Mouse (Mus musculus) midbrain, embryonic 11.5 days (tissue): ENCODE measurements at regions not wholly inside any gene's neighbourhood (a gene's known extent, or its start where the extent isn't known, plus 50 kb on each side); places are given as distances from the start of the nearest gene placed in this dataset.

Source experiments
- ATAC-seq: fragments of 200-750 bp; cut with Nextera tagmentation; 2 replicates; pipeline ENCODE4 v1.8.0; 2017; ENCODE audit warnings: moderate TSS enrichment, moderate library complexity; ENCODE audit not compliant: low FRiP score
- DNase-seq: peaks from one replicate; pipeline ENCODE4 v3.0.0; 2015; ENCODE audit warnings: low spot score; ENCODE audit errors: missing footprints
- H3K27ac ChIP-seq: fragments of 300-500 bp; sonication (generic); 2 replicates; pipeline ENCODE4 v1.5.1; 2014; ENCODE audit warnings: low read depth, low read length
- H3K27me3 ChIP-seq: fragments of 300-500 bp; sonication (generic); 2 replicates; pipeline ENCODE4 v1.6.1; 2014; ENCODE audit warnings: mild to moderate bottlenecking, low read length, moderate library complexity, mixed read lengths; ENCODE audit not compliant: control insufficient read depth, insufficient read depth
- H3K36me3 ChIP-seq: fragments of 300-500 bp; sonication (generic); 2 replicates; pipeline ENCODE4 v1.6.1; 2014; ENCODE audit warnings: mild to moderate bottlenecking, low read length, moderate library complexity, mixed read lengths; ENCODE audit not compliant: control insufficient read depth, insufficient read depth
- H3K4me1 ChIP-seq: fragments of 300-500 bp; sonication (generic); 2 replicates; pipeline ENCODE4 v1.6.1; 2014; ENCODE audit warnings: low read length; ENCODE audit not compliant: control insufficient read depth, insufficient read depth
- H3K4me2 ChIP-seq: fragments of 300-500 bp; sonication (generic); 2 replicates; pipeline ENCODE4 v1.6.1; 2014; ENCODE audit warnings: mild to moderate bottlenecking, moderate library complexity
- H3K4me3 ChIP-seq: fragments of 300-500 bp; sonication (generic); 2 replicates; pipeline ENCODE4 v1.5.1; 2014; ENCODE audit warnings: low read depth, low read length
- H3K9ac ChIP-seq: fragments of 300-500 bp; sonication (generic); 2 replicates; pipeline ENCODE4 v1.6.1; 2014; ENCODE audit warnings: low read length
- H3K9me3 ChIP-seq: fragments of 300-500 bp; sonication (generic); 2 replicates; pipeline ENCODE4 v1.6.1; 2016; ENCODE audit warnings: low read length; ENCODE audit not compliant: control insufficient read depth
- WGBS: fragments of 180-500 bp; shearing (Covaris S2); extraction: QIAGEN DNeasy Blood & Tissue Kit; methylation state at CpG from one replicate; pipeline ENCODE4 v1.1.7; 2014; 5-methylcytosine and 5-hydroxymethylcytosine counted together

GRCm38 (mm10) chr15:42944610-42945009 lies 2810.4 kb downstream of the 9330182O14Rik start:
- no peak for DNase-seq
- Histone ChIP-seq H3K4me1 (no peaks in the 10 kb centered on the region), H3K27ac (no peak overlapping the region), H3K4me2 (no peak overlapping the region), H3K36me3 (no peaks in the 10 kb centered on the region), H3K9me3 (no peaks in the 10 kb centered on the region), H3K4me3 (no peak overlapping the region), H3K27me3 (no peaks in the 10 kb centered on the region), H3K9ac (no peak overlapping the region)
- no peak for ATAC-seq
- WGBS, result 76% methylated on average over 1 of the region's 1 CpGs

GRCm38 (mm10) chr15:42955167-42955566 lies 2821.0 kb downstream of the 9330182O14Rik start:
- H3K27me3 ChIP-seq, result no peaks in the 10 kb centered on the region
- no peak overlapping the region for H3K4me2 ChIP-seq
- WGBS, result 82% methylated on average over 4 of the region's 4 CpGs
- no peak for ATAC-seq
- H3K4me3 ChIP-seq, result no peak overlapping the region
- no peaks in the 10 kb centered on the region for H3K4me1 ChIP-seq
- H3K9me3 ChIP-seq, result no peaks in the 10 kb centered on the region
- H3K36me3 ChIP-seq, result no peaks in the 10 kb centered on the region
- no peak overlapping the region for H3K9ac ChIP-seq
- H3K27ac ChIP-seq, result no peak overlapping the region
- DNase-seq, result no peak

DNA sequence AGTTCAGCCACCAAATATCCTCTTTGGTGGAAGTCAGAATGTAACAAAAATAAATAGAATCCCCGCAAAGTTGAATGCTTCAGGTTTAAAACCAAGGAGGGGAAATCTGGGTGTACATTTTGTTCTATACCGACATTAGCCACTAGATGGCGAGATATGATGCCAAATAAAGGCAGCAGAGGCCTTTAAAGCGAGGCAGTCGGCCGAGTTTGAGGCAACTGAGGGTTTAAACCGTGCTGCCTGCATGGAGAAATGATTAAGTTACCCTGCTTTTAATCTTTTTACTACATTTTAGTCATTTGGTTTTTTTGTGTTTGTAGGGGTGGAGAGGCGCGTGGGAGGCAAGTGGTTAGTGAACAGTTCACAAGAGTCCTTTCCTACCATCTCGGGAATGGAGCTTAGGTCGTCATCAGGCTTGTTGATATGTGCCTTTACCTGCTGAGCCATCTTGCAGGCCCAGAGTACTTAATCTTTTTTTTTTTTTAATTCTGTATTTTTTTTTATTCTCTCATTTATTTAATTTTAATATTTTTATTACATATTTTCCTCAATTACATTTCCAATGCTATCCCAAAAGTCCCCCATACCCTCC lies 2828.7 kb downstream of the 9330182O14Rik start:
- 19% methylated on average over 11 of the region's 11 CpGs for WGBS
- DNase-seq (peak; percentile 97), ATAC-seq (peak; percentile 84)
- Histone ChIP-seq H3K36me3 (no peaks in the 10 kb centered on the region), H3K27ac (no peak overlapping the region), H3K9me3 (no peaks in the 10 kb centered on the region), H3K4me2 (no peak overlapping the region; the same call in 1 of the 2 replicates), H3K4me3 (no peak overlapping the region), H3K27me3 (no peaks in the 10 kb centered on the region), H3K9ac (no peak overlapping the region), H3K4me1 (no peaks in the 10 kb centered on the region)

DNA sequence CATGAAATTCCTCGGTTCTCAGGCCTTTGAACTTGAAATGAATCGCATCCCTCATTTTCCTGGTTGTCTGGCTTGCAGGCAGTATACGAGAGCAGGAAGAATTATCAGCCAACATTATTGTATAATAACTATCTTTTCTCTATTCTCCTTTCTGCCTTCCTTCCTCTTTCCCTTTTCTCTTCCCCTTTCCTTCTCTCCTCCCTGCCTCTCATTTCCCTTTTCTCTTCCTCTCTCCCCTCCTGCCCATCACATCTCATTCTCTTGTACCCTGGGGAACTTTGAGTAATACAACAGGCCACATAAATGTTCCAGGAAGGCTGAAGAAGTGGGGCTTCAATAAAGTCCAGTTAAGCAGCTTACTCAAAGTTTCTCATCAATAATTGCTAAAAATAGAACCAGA lies 2831.1 kb downstream of the 9330182O14Rik start:
- no peak overlapping the region for H3K4me3 ChIP-seq
- H3K4me1 ChIP-seq, result no peaks in the 10 kb centered on the region
- H3K36me3 ChIP-seq, result no peaks in the 10 kb centered on the region
- H3K9ac ChIP-seq, result no peak overlapping the region
- H3K27ac ChIP-seq, result no peak overlapping the region
- H3K4me2 ChIP-seq, result no peak overlapping the region
- DNase-seq, result no peak
- 70% methylated on average over 3 of the region's 3 CpGs for WGBS
- ATAC-seq, result no peak
- H3K27me3 ChIP-seq, result no peaks in the 10 kb centered on the region
- H3K9me3 ChIP-seq, result no peaks in the 10 kb centered on the region
